Mouse (Mus musculus): ENCODE measurements at regions not wholly inside any gene's neighbourhood (a gene's known extent, or its start where the extent isn't known, plus 50 kb on each side); places are given as distances from the start of the nearest gene placed in this dataset.
"Not testable (repeated sequence)": the region's sequence is repeated elsewhere in the genome, so short reads cannot be mapped to it uniquely, and the experiment has no call there.

- DNase-seq, result no peak
Measured at GRCm38 (mm10) chr1:146955688-146956214, 461.2 kb downstream of the Brinp3 start.

DNA sequence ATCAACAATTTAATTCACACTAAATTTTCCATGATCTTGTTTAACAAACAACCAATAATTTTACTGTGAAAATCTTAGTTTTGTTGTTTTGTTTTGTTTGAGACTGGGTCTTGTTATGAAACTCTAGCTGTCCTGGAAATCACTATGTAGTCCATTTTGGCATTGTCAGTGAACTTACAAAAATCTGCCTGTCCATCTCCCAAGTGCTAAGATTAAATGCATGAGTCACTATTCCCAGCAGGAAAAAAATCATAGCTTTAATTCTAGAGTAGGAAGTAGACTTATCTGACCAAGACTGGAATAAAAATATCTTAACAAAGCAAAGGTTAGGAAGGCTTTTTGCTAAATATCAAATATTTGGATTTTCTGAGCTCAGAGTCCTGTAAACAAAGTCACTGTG lies 461.8 kb downstream of the Brinp3 start:
- DNase-seq, result no peak

DNA sequence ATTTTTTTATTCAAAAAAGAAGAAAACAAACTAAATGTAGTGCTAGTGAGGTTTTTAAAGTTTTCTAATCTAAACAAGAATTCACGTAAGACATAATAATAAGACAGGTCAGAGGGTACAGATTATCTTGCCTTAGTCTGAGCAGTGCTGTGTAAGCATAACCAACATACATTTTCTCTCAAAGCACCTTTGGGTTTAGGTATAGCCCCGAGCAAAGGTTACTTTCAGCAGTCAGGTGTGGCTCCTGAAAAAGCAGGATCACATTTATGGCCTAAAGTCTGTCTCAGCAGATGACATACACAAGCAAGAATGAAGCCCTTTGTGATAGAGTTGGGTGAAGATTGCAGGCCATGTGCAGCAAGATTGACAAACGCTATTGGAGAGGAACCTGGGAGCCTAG lies 465.9 kb downstream of the Brinp3 start:
- no peak for DNase-seq

GRCm38 (mm10) chr1:146967534-146967933 lies 473.0 kb downstream of the Brinp3 start:
- no peak for DNase-seq

DNA sequence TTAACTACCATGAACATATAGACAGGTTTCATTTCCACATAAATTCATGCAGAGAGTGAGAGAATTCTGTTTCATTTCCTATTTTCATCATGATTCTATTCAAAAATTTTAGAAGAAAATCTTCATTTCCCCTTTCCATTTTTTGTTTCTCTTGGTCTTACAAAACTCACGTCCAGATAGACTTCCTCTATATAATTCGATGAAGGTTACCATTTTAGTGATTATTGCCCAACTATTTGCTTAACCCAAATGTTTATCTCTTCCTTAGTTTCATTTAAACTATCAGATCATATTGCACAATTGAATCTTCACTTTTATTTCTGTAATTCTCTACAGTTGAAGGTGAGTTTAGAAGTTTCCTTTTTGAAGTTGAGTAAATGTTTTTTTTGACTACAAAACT lies 473.4 kb downstream of the Brinp3 start:
- DNase-seq, result no peak

DNA sequence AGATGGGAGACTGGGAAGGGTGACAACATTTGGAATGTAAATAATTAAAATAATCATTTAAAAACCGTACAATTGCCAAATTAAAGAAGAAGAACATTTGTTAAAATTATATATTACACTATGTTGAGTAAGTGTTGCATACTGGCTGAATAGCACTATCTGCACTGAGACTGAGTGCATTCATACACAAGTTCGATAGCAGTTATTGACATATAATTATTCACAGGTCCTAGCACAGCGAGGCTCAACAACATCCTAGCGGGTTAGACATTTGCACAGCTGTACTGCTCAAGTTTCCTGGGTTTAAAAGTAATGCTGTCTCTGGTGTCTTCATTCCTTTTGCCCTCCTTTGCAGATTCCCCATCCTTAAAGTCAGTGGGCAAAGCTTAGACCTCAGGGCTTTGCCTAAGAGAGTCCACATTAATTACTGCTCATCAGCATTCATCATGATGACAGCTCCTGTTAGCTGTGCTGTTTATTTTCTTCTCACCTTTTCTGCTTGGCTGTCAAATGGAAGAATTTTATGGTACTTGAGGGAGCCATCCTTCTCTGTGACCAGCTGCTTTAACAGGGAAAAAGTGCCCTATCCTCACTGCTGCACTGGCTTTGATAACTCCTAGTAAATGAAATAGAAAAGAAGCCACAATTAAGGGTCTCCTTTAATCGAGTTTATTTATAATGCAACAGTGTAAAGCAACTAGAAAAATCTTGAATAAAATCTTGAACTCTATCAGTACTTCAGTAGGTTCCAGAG lies 489.1 kb downstream of the Brinp3 start:
- DNase-seq, result no peak

DNA sequence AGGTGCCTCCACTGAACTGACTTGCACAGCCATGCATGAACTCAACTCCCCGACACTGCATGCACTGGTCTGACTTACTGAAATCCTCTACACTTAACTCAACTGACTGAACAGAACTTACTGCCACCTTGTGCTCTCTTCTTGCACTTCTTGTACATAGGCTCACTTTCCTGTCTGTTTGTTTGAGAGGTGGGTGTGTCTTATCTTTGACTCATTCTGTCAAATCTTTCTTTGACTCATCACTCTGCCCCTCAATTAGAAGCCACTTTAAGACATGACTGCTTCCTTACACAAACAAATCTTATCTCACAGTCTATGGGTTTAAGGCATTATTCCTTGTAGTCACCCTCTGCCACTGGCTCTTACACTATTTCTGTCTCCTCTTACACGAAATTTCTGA lies 505.5 kb downstream of the Brinp3 start:
- no peak for DNase-seq

DNA sequence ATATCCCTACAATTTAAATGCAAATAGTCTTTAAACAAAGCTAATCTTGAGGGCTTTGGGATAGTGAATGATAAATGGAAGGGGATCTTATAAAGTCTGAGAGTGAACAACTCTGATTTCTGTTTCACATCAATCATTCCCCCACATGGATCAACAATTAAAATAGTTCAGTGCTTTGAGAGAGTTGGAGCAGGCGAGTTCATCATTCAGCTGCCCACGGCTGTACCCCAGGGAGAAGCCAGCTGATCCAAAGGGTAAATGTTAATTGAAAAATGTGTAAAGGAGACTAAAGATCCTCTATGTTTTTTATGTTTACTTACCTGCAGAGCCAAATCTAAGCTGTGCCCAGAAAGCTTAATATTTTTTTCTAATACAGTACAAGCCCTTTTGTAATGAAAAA lies 553.2 kb downstream of the Brinp3 start:
- no peak for DNase-seq

GRCm38 (mm10) chr1:147058504-147058903 lies 563.9 kb downstream of the Brinp3 start:
- DNase-seq, result no peak

DNA sequence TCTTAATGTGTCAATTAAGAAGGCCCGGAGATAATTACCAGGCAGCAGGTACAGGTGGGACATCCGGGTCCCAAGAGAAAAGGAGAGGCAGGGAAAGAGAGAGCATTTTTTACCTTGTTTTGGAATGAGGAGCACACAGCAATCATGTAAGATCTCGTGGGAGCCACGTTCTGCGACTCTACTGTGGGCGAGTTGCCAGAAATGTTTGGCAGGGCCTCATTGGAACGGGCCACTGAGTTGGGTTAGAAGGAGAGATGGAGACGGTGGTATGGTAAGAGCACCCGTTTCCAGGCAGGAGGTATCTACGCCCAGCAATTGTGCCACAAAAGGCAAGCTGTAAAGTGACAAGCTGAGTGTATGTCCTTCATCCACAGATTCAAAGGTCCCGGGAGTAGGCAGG lies 579.6 kb downstream of the Brinp3 start:
- no peak for DNase-seq

DNA sequence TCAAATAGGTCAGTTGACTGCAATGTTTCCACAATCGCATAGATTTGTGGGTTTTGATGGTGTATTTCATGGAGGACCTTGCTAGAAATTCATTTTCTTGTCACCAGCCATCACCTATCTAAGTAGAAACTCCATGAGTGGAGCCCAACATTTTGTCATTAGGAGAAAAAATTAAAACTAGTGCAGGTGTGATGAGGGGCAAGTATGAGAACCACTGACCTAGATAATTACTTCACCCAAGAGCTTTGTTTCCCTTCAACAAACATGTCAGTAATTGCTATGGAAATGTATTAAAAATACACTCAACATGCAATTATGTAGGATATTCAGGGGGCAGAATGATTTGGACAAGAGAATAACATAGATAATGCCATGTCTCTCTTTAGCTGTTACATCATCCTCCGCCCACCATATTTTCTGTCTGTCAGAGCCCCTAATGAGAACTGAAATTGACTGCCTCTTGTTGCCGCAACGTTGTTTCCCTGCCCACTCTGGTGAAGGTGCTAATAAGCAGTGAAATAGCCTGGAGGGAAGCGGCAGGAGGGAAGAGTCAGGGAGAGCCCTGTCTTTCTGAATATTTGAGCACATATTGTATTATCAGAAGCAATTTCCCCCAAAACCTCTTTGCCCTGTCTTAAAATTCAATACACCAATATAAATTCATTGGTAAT lies 589.7 kb downstream of the Brinp3 start:
- DNase-seq, result no peak

DNA sequence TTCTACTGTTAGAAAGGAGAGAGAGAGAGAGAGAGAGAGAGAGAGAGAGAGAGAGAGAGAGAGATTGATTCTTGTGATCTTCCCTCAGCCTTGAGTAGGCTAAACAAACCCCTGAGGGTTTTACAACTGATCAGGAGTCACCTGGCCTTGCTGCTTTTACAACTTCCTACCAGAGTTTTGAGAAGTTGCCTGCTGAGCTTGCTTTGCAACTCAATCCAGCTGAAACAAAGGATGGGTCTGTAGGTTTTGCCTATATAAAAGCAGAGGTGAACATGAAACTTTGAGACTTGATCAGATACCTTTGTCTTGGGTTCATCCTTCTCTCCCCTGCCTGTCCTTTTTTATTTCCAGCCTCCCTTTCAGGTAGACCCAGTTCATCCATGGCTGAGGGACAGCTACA lies 631.0 kb downstream of the Brinp3 start:
- no peak for DNase-seq

DNA sequence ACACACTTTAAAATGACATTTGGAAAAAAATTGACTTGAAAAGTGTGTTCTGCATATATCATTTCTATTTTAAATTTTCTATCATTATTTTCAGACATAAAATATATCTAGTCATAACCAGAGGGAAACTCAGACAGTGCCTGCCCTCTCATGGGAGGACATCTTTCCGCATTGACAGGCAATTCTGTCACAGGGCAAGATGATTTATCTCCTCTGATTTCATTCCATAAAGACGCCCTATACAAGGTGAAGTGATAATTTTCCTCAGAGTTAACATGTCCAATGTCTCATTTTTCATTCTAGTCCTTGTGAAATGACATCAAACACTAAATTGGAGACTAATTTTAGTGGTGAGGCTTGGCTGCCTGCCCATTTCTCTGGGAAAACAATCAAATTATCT lies 643.6 kb downstream of the Brinp3 start:
- no peak for DNase-seq

DNA sequence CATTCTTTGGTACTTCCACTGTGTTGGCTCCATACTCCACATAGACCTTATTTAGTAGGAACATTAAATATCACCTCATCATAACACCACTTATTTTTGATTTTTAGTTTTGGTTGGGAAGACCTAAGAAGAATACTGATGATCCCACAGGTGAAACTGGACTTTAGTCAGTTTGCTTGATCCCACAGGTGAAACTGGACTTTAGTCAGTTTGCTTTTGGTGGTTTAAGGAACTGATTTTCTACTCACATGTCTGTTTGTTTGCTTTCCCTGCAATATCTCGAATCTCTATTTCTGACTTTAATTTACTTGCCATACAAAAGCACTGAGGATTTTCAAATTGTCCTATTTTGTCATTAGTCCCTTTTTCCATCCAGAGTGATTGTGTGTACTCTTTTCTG lies 680.8 kb downstream of the Brinp3 start:
- DNase-seq, result no peak

DNA sequence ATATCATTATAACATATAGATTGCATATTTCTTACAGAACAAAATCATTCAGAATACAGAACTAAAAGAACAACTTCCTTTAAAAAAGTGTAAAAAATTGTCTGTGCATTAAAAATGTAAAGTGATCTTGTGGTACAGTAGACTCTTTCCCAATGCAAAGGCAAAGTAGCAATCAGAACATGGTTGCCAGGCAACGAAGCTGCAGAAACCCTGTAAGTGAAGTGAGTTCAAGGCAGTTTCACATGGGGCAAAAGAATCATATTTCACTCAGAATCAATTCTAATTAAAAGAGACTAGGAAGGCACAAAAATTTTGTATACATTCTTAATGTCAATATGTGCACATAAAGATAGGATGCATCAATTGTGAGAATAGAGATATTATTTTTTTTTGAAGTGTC lies 692.2 kb downstream of the Brinp3 start:
- no peak for DNase-seq

- no peak for DNase-seq
Measured at GRCm38 (mm10) chr1:147187251-147188025, 692.9 kb downstream of the Brinp3 start.

- DNase-seq, result not testable (repeated sequence)
Measured at GRCm38 (mm10) chr1:147199959-147200358, 705.4 kb downstream of the Brinp3 start.

GRCm38 (mm10) chr1:147214890-147215289 lies 720.3 kb downstream of the Brinp3 start:
- DNase-seq, result not testable (repeated sequence)

DNA sequence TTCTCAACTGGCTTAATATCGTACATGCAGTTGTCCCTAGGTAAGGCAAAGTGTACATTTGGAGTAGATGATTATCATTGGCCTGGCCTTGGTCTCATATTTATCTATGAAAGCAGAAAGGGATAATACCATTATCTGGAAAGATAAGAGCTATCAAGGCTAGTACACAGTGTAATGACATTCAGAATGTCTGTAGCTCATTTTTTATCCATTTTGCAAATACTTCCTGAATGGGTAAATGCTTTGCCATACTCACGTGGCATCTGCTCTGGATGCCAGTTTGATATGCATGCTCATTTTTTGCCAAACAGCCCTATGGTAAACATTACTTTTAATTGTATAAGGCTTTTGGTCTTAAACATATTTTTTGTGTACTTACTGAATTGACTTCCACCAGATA lies 723.4 kb downstream of the Brinp3 start:
- no peak for DNase-seq

DNA sequence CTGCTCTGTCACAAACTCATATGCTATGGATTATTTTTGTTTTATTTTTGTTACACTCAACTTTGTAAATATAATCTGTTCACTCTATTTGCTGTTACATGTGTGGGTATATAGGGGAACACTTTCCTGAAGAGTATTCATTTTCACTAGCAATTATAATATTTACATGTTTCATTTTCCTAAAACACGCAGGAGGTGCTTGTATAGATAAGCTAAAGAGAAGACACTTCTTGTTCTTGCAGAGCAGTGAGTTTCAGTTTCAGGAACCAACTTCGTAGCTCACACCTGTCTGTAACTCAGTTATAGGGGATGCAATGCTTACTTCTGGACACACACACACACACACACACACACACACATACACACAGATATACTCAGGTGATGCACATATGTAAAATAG lies 724.9 kb downstream of the Brinp3 start:
- no peak for DNase-seq

GRCm38 (mm10) chr1:147223232-147223925 lies 728.8 kb downstream of the Brinp3 start:
- peak; percentile 20 for DNase-seq

- DNase-seq, result no peak
Measured at GRCm38 (mm10) chr1:147237565-147237964, 743.0 kb downstream of the Brinp3 start.

GRCm38 (mm10) chr1:147239108-147239507 lies 744.5 kb downstream of the Brinp3 start:
- DNase-seq, result no peak

All from adrenal gland, adult 8-10 months (tissue).